Mouse (Mus musculus) cerebellum, adult 11 months (tissue): ENCODE measurements around the gene Ckap5.

Experiments used
- DNase-seq: peaks from one replicate; pipeline ENCODE4 v3.0.0; 2022

The Ckap5 gene

GRCm38 (mm10) chr2:91655827-91656226 lies 129.3 kb downstream of the Ckap5 start:
- no peak for DNase-seq

DNA sequence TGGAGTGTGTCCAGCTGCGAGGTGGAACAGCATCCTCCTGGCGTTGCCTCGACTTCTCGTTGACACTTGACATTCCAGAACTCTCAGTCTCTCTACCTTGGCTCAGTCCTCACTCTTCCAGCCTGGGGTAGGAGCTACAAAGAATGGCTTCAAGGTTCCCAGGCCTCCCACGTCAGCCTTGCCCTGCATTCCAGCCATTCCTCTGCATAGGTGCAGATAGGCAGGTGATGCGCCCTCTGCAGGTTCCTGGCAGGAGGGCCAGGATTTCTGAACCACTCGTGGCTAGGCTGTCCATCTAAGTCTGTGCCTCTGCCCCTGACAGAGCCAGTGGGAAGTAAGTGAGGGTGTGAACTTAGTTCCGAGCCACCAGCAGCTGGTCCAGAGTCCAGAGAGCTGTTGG lies 130.2 kb downstream of the Ckap5 start:
- no peak for DNase-seq

DNA sequence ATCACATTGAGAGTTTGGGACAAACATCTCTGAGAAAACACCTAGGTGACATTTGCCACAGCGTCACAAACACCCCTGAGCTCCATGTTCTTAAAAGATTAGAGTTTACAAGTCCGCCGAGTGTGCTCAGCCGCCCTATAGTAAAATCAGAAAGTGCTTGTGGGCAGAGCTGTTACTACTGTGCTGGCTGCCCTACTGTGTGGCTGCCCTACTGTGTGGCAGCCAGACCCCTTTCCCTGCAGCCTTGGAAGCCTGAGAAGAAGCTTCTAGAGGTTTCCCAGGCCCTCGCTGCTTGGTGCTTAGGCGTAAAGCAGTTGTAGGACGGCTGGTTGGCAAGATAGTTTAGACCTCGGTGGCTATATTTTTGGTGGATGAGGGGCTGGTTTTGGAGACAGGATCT lies 133.1 kb downstream of the Ckap5 start:
- DNase-seq: no peak

DNA sequence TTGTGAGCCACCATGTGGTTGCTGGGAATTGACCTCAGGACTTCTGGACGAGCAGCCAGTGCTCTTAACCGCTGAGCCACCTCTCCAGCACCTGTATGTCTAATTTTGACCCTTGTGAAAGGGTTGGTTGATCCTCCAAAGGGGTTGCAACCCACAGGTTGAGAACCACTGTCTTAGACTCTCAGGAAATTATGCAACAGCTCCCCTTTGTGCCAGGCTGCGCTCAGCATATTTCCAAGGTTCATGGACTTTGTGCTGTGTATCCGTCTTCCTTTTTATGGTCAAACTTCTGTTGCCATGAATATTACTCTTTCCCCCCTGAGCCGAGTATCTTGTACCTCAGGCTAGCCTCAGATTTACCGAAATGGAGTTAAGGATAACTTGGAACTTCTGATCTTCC lies 134.4 kb downstream of the Ckap5 start:
- DNase-seq: no peak

DNA sequence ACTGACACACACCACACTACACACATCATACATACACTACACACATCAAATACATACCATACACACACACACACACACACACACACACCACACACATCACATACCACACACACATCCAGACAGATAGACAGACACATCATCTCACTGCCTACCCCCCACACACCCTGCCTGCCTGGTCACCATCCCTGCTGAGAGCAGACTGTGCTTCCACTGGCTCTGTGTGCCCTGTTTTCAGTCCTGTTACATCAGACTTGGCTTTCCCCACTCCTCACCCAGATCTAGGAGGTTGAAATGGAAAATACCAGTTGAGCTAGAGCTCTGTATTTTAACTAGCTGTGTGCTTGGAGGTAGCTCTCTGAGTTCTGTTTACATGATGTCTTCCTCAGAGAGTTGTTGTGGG lies 138.2 kb downstream of the Ckap5 start:
- no peak for DNase-seq

- DNase-seq: no peak
Observed at GRCm38 (mm10) chr2:91666386-91666910, 139.9 kb downstream of the Ckap5 start.

DNA sequence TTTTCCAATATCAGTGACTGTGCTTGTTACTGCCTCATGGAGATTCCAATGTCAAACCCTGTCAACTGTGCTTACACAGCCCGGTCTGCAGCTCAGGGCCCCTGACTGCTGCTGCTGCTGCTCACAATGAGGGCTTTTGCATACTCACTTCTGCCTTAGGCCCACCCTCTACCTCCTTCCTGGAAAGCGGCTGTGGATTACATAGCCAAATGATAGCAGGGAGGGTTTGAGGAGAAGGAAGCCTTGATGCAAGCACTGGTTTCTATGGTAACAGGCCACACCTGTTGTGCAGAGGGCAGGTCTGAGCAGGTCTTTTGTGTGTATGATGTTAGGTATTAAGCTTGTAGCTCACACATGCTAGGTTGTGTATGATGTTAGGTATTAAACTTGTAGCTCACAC lies 141.2 kb downstream of the Ckap5 start:
- no peak for DNase-seq

DNA sequence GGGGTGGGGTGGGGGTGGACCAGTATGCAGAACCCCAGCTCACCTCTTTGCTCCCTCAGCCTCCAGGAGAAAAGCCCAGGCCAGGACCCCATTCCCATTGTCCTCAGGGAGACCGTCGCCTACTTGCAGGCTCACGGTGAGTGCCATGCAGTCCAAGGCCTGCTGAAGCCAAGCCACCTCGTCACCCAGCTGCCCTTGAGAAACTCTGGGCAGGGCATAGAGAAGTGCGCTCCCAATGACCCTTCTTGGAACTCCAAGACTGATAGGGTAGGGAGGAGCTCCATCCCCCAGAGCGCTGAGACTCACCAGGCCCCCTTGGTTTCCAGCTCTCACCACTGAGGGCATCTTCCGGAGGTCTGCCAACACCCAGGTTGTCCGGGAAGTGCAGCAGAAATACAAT lies 142.8 kb downstream of the Ckap5 start:
- no peak for DNase-seq

DNA sequence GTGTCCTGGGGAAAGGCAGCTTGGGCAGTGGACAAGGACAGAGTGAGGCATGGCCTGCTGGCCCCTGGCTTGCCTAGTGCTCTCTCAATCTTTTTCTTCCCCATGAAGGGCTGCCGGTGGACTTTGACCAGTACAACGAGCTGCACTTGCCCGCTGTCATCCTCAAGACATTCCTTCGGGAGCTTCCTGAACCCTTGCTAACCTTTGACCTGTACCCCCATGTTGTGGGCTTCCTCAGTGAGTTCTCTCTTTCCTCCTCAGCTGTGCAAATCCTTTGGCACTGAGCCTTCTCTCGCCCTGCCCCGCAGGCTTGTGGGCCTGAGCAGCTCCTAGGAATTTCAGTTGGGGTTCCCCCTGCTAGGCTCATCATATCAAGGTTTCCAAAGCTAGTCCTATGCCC lies 143.5 kb downstream of the Ckap5 start:
- no peak for DNase-seq
